Mouse (Mus musculus) gastrocnemius, postnatal 36 days (tissue): ENCODE results near the gene Ly86. TPM values are rescaled to one million over a fixed set of nuclear protein-coding genes. Genes with fewer than 3 reads are reported as not detected.

ENCODE experiments used
- DNase-seq, 2 experiments: peaks; one replicate each; pipeline ENCODE4 v3.0.0; 2022
- intact Hi-C: fragments of 180-260 bp; cut with DNase I; formaldehyde crosslinking; loops from one replicate; pipeline ENCODE4 v1.15.1; 2025
- long read RNA-seq, 2 experiments: library from polyadenylated mRNA; stranded (forward); transcript quantifications; one replicate each; pipeline ENCODE4 v2.0.0; 2021
- total RNA-seq, 2 experiments: library from RNA; stranded (reverse); gene quantifications; 2 replicates each; pipeline ENCODE4 v1.2.3; 2021

The Ly86 gene
- under 1 TPM; 0.54 to 0.72 TPM for total RNA-seq
- long read RNA-seq, experiment 1, partial matches to known transcripts: 0 of 1 reads
- long read RNA-seq, experiment 1, other reads (novel, unspliced or antisense): 1 of 1 reads
- long read RNA-seq, experiment 2: 0 reads

DNA sequence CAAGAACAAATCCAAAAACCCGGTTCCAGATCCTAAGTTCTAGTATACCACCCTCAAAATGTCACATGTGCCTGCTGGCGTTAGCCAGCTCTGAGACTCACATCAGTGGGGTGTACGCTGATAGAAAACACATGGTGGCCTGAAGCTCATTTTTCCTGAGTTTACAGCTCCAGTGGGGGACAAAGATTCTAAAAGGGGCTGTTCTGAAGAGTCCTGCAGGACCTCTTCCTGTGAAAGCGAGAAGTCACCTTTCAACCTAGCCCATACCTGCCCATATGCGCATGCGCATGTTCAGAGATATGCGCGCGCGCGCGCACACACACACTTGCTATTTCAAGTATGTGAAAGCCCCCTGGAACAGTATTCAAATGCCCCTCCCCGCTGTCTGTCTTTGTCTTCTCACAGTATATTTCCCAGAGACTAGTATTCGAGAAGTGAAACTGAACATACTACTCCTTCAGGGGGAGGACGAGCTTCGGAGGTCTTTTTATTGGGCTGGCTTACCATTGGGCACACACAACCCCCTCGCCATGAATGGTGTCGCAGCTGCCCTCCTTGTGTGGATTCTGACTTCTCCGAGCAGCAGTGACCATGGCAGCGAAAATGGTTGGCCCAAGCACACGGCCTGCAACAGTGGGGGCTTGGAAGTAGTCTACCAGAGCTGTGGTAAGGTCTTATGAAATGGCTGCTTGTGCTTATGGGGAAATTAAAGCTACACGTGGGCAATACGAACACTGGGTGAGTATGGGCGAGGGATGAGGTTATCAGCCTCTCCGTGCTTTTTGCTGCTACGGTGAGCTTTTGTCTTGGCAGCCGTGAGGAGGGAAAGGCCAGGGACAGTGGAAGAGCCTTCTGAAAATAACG, at the start of gene Ly86:
TSS of gene Ly86 (plus strand) at position 300 of the 864 bp plus-strand sequence.
- intact Hi-C loops: no loop called here
- DNase-seq: no peak

DNA sequence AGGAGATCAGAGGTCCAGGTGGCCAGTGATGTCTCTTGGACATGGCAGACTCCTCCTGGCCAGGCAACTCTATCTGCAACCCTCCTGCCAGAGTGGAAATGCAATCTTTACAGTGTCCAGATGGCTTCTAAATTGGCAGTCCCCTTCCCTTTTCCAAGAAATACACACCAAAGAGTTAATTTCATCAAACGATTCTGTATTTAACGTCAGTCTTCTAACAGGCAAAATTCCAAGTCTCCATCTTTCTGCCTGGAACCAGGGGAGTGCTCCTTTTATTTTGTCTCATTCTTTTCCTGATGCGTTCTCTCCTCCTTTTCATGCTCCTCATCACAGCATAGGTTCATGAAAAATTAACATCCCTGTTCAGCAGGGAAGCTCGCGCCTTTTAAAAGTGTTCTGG, 47.1 kb upstream of the Ly86 start:
- intact Hi-C loops: no loop called here
- DNase-seq: no peak

DNA sequence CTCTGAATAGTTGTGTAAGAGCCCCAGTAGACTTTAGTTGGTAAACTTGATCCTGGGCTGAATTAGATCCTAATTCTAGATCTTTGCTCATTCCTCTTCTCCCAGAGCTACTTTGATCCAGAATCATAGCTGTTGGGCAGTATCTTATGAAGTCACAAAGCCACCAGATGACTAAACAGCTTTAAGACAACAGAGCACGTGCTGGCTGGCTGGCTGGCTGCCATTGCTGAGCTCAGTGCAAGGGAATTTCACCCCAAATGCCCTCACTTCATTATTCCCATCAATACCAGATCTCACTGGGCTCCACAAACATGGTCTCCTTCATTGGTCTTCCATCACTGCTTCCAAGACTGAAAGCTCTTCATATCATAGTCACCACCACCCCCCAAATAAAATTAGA, 46.2 kb upstream of the Ly86 start:
- intact Hi-C loops: no loop called here
- DNase-seq: no peak

DNA sequence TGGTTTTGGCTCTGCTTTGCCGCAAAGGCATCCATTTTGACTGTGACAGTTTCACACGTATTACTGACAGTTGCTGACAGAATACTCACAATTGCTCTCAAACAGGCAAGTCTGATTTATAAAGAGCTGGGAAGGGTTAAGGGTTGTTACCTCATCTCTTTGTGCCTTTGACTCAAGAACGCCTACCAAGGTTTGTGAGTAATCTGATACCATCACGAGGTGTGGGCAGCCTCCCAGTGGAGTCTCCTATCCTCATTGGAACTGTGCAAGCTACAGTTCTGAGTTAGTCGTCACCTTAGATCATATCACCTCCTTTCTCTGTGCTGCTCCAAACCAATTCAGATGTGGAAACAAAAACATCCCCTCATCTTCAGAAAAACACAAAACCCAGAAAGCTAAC, 42.1 kb upstream of the Ly86 start:
- intact Hi-C loops: no loop called here
- DNase-seq: no peak

DNA sequence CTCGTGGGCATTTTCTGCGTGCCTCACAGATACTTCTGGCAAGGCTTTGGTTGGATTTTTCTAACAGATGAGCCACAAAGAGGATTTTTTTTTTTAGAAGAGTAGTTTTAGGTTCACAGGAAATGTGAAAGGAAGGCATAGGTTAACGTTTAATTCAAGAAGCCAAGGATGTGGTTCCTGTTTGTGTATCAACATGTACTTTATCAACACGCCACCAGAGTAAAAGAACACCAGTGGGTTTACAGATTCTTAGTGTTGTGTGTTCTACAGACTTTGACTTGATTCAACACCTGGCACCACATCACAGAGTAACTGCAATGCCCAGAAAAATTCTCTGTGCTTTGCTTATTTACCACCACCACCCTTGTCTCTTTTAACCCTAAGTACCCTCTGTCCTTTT, 37.0 kb upstream of the Ly86 start:
- DNase-seq: no peak
- intact Hi-C loops: no loop called here

DNA sequence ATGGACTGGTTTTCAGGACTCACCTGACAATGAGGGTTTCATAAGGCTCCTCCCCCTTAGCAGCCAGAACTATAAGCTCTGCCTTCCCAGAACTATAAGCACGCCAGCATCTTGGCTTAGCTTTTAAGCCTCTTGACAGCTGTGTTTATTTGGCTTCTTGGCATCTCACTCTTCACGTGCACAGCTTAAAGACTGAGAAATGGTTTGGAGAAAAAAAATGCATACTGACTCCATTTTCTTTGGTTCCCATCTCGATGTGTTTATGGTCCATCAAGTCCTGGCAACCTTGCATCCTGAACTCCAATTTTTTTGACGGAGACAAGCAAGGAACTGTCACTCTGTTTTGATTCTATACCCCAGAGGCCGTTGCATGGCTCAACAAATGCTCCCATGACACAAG, 35.7 kb upstream of the Ly86 start:
- DNase-seq: no peak
- intact Hi-C loops: no loop called here

DNA sequence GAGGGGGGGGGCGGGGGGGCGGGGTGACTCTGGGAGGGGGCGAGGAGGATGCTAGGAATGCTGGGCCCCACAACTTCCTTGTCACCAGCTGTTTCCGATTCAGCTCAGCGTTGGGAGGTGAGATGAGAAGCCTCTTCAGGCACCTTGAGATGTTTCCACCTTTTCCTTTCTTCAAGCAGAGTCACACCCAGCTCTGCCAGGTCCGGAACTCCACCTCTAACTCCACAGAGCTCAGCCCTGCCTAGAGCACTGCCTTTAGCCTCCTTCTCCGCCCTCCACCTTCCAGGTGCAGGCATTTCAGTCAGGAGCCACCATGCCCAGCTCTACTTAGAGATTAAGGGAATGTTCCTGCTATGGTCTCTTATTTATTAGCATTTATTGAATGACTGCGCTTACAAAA, 34.7 kb upstream of the Ly86 start:
- intact Hi-C loops: loop anchor here (2.0 to 5.0 kb wide), 2 partner anchors 1028 to 1292 kb away; no protein-coding TSS in a partner anchor

DNA sequence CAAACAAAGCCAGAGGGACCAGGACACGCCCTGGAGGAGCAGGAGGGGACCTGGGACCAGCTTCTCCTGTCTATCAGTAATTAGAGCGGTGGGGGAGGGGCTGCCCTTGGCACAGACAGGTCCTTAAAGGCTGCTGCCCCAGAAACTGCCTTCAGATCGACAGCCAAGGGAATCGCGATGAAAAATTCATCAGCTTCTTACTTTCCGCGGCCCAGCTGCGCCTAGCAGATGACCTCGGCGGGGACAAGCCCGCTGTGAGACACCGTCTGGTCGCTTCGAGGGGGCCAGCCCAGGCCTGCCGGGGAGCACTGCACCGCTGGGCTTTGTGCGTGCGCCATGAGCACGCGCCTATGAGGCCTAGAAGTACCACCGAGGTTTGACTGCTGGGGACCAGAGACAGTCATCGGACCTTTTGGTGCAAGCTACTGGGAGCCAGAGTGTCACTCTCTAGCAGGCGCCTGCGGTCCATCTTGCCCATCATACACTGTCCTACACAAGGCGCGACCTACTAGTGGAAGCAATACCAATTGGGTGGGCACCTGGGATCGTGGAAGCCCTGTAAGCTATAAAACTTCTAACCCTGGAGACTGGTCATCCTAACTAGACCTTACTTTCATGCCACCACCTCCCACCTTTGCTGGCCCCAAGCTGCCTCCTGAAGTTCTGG, 33.3 kb upstream of the Ly86 start:
- intact Hi-C loops: loop anchor here (2.0 to 5.0 kb wide), 3 partner anchors 519 to 1293 kb away; no protein-coding TSS in a partner anchor
- DNase-seq: no peak

More for the DNA sequence above, 34.7 kb upstream of the Ly86 start:
- no peak for DNase-seq

DNA sequence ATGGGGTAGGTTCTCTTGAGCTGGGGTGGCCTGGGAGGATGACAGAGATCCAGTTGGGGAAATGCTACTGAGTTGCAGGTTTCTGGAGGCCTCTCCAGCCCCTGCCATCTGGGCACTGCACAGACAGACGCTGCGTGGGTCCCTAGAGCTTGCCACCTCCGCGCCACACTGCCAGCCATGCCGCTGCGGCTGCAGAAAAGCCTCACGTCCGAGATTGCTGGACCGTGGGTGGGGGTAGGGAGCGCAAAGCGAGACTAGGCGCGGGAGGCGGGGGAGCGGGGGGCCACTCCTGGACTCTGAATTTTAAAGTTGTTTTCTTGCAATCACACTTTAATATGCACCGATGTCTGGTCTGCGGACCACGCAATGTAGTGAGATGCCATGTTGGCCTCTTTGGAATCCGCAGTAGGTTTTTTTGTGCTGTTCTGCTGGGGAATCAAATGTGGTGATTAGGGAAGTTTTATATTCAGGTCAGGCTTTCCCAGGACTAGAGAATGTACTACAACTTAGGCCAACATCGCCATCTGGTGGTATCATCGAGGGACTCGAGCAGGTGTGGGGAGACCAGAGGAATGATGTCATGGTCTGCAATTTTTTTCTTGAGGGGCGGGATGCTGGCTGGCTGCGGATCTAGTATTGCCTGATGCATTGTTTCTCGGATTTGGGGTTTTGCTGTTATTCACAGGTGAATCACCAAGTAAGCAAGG, 32.6 kb upstream of the Ly86 start:
- intact Hi-C loops: loop anchor here (2.0 to 5.0 kb wide), 2 partner anchors 520 to 1030 kb away; no protein-coding TSS in a partner anchor
- peak; percentile 68 to 86 for DNase-seq

DNA sequence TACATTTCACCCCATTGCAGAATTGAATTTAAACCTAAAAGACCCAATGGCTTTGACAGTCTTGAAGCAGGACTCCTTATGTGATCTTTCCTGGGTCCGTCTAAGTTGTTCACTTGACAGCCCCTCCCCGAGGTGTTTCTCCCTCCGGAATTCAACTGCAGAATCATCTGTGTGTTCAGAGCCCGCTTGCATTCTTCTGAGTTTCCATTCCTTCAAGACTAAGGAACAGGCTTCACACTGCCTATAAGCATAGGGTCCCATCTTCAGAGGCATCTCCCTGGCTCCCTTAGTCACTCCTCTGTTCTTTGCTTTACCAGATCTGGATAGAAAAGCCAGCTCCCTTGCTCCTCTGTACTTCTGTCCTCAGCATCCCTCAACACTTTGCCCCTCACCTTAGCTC, 32.1 kb upstream of the Ly86 start:
- DNase-seq: no peak
- intact Hi-C loops: loop anchor here (2.0 to 5.0 kb wide), 2 partner anchors 520 to 1031 kb away; no protein-coding TSS in a partner anchor

DNA sequence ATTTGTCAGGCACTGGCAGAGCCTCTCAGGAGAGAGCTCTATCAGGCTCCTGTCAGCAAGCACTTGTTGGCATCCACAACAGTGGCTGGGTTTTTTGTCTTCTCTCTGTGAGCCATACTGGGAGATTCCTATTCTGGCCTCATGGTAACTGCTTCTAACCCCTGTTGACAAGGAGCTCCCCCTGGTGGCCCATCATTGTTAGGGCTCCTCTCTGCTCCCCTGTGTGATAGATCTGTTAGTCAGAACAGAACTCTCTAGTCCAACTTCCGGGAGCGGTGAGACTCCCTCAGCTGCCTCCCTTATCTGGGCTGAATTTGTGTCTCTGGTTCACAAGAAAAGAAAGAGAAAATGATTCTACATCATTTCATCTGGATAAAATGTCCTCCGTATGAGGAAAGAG, 19.5 kb upstream of the Ly86 start:
- intact Hi-C loops: no loop called here
- DNase-seq: peak; percentile 50 to 54

DNA sequence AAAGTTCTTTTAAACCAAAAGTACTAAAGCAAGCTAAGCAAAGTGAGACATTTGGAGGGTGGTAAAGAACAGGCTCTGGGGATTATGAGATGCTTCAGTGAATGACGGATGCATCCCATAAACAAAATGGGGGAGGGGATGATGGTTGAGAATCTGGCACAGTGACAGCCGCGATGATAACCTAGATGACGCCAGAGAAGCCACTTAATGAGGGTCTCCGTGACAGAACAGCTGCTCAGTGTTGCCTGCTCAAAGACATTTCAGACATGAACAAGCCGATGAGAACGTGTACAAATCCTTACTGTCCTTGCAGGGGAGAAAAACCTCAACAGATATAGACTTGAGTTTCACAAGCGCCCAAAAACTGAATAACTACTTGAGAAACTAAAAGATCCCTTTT, 15.3 kb upstream of the Ly86 start:
- intact Hi-C loops: no loop called here
- no peak for DNase-seq

DNA sequence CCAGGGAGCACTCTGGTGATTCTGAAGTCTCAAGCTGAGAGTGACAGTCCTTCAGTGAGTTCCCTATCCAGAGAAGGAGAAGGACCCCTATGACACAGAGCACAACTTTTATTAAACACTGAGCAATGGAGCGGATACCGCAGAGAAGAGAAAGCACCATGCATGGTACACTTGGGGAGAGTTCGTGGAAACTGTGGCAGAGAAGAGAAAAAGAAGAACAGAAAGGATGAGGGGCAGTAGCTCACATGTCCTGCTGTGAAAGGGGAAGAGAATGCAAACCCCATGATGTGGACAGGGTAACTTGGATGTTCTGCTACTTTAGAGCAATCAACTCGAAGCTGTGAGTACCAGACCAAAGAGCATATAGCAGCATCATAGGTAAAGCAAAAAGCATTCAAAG, 14.0 kb upstream of the Ly86 start:
- intact Hi-C loops: no loop called here
- DNase-seq: no peak

DNA sequence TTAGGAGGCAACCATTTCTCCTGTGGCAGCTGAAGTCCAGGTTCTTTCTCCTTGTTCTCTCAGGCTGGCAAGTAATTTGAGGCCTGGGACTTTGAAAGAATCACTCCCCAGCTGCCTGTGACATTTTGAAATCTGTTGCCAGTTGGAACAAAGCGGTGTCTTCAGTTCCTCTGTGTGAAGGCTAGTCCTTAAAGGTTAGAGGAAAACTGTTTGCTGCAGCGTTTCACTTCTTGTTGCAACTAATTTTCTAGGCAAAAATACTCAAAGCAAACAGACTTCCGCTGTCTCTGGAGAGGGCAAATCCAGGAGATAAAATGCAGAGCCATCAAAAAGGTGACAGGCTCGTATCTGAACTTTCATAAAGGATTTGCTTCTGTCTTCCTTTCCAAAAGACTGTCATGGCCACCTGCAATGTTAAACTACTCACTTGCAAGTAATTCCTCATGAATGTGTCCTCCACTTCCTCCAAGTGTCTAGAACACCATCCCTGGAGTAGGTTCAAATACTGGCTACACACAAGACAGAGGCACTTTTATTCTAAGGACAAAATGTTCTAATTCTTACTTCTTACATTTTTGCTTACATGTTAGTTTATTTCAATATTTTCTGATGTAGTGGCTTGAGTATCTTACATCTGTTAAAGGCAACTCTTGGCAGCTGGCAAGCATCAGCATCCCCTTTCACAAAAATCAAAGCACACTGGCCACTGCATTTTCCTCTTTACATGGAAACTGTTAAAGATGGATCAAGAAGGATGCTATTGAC, 12.0 kb upstream of the Ly86 start:
- intact Hi-C loops: no loop called here
- no peak for DNase-seq

DNA sequence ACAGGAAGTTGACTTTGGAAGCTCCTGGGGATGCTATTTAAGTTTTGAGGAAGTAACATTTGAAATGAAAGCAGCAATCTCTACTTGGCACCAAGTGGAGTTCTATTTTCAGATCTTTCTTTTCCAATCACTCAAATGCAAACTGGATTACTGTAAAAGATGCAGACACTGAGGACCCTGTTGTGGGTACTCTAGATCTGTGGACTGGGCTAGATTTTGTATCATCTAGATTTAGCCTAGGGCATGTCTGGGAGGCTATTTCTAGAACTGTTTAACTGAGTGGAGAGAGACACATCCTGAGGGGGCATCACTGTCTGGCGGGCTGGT, 11.5 kb upstream of the Ly86 start:
- DNase-seq: no peak
- intact Hi-C loops: no loop called here

DNA sequence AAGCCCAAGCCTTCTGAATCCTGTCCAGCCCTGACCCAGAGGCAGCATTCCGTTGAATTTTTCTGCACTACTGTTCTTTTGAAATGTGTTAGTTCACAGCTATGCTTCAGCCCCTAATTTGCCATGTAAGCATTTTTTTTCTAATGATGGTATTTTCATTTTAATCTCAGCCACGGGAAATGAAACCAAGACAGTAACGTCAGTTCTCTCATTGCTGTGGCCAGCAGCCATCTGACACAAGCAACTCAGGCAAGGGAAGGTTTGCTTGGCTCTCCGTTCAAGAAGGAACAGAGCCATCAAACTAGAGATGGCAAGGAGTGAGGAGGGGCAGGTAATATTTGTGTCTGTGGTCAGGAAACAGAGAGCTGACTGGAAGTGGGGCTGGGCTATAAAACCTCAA, 7.7 kb upstream of the Ly86 start:
- intact Hi-C loops: no loop called here
- DNase-seq: no peak

DNA sequence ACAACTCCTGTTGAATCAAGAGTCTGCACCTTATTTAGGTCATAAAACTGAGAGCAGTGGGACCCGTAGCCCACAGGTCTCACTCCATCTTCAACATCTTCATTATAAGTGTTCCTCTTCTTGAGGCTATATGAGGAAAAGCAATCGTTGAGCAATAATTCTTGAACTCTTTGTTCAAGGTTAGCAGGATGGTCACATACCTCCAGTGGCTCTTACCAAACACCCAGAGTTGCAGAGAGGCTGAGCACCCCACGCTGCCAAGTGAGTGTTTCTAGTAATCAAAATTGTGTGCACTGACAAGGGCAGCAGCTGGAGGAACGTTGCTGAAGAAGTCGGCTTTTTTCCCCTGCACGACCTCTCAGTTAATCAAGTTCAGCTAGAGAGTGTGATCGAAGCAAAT, 7.1 kb upstream of the Ly86 start:
- no peak for DNase-seq
- intact Hi-C loops: no loop called here

DNA sequence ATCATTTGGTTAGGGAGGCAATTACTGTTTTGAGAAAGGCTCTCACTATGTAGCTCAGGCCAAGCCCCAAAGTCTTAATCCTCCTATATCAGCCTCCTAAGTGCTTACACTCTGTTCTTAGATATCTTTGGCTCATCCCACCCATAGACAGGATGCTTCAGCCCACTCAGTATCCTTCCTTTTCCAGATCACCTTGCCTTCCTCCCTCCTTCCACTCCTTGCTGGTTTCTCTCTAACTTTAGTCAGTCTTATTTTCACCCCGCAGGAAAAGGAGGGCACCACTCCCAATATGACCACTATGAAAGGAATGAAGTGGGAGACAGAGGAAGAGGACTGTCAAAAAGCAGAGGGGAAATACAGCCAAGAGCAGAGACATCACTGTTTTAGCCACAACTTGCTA, 2.2 kb upstream of the Ly86 start:
- no peak for DNase-seq
- intact Hi-C loops: no loop called here

DNA sequence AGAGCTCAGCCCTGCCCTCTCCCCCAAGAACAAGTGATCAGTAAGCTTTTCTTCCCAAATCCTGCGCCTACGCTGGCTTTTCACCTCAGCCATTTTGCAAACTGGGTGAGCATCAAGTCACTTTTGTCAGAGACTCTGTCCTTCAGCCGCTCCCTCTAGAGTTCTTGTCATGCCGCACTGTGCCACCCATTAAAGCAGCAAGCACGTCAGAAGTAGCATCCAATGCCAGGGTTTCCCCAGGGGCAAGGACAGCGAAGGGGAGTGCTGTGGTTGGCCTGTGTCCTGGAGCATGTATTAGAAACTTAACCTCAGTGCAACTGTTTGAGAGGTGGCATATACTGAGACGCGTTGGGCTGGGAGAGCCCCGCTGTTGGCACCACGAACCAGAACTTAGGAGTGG, 815 bp downstream of the Ly86 start:
- intact Hi-C loops: no loop called here
- DNase-seq: no peak

DNA sequence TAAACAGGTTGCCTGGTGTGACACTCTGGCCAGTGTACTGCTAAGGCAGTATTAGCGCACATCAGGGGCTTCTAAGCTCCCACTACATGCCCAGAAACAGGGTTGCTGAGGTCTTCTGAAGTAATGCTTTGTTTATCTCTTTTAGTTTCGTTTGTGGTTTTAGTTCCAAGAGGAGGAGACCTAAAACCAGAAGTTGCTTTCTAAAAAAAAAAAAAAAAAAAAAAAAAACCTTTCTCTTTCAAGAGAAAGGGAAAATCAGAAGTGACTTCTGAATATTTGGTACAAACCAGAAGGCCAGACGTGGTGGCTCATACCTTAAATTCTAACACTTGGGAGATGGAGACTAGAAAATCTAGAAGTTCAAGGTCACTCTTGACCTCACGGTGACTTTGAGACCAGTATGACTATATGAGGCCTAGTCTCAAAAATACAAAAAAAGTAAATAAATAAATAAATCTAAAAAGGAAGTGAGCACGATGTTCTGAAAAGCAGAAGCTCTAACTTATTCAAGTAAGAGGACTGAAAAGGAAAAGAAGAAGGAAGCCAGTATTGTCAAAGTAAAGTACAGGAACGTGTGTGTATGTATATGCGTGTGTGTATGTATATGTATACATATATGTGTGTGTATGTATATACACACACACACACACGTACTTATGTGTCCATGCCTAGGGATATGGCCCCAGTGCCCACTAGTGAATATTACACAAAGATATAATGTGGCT, 3.0 kb downstream of the Ly86 start:
- intact Hi-C loops: no loop called here
- no peak for DNase-seq
